Mouse (Mus musculus): ENCODE results near the gene Cyp4f15. TPM values are rescaled to one million over a fixed set of nuclear protein-coding genes. Genes with fewer than 3 reads are reported as not detected.

Gene Cyp4f15
- not detected in 2 replicates for polyA plus RNA-seq (2012; ENCODE audit: low replicate concordance)

GRCm38 (mm10) chr17:32685048-32685750 is at the start of gene Cyp4f15:
Gene Cyp4f15 (plus strand): TSS chr17:32685627.

GRCm38 (mm10) chr17:32658712-32659111 is 26.7 kb upstream of the Cyp4f15 start, which contains the start of gene Cyp4f40:
Gene Cyp4f40 (plus strand): TSS chr17:32658900.

Other genes with a start within 250 kb of the Cyp4f15 start
- gene Cyp4f39, start 232.9 kb upstream of the Cyp4f15 start, polyA plus RNA-seq (2012; ENCODE audit: low replicate concordance) = 0.22 TPM in 1 of 2 replicates, not detected in the other
- 1.8 and 3.3 TPM in 2 replicates for gene Cyp4f17, start 179.6 kb upstream of the Cyp4f15 start, polyA plus RNA-seq (2012; ENCODE audit: low replicate concordance)
- 11.4 and 36.0 TPM in 2 replicates for gene Cyp4f16, start 149.1 kb upstream of the Cyp4f15 start, polyA plus RNA-seq (2012; ENCODE audit: low replicate concordance)
- 0.43 and 1.5 TPM in 2 replicates for gene Cyp4f37, start 64.3 kb upstream of the Cyp4f15 start, polyA plus RNA-seq (2012; ENCODE audit: low replicate concordance)
- not detected in 2 replicates for gene Cyp4f40, start 26.7 kb upstream of the Cyp4f15 start, polyA plus RNA-seq (2012; ENCODE audit: low replicate concordance)
- 1.1 and 3.0 TPM in 2 replicates for gene Zfp871, start 102.7 kb downstream of the Cyp4f15 start, polyA plus RNA-seq (2012; ENCODE audit: low replicate concordance)
- gene Zfp811, start 124.3 kb downstream of the Cyp4f15 start, polyA plus RNA-seq (2012; ENCODE audit: low replicate concordance) = 0.03 and 0.08 TPM in 2 replicates
- 0.15 and 1.6 TPM in 2 replicates for gene Zfp799, start 144.6 kb downstream of the Cyp4f15 start, polyA plus RNA-seq (2012; ENCODE audit: low replicate concordance)
- gene Zfp870, start 206.0 kb downstream of the Cyp4f15 start, polyA plus RNA-seq (2012; ENCODE audit: low replicate concordance) = 0.33 and 0.64 TPM in 2 replicates
- gene Cyp4f14, start 231.7 kb downstream of the Cyp4f15 start, polyA plus RNA-seq (2012; ENCODE audit: low replicate concordance) = not detected in 2 replicates

Measured in hematopoietic multipotent progenitor cell, adult 10-12 weeks (in vitro differentiated cells).